Mouse (Mus musculus): ENCODE measurements at regions not wholly inside any gene's neighbourhood (a gene's known extent, or its start where the extent isn't known, plus 50 kb on each side); places are given as distances from the start of the nearest gene placed in this dataset.
"Not testable (repeated sequence)": the region's sequence is repeated elsewhere in the genome, so short reads cannot be mapped to it uniquely, and the experiment has no call there.

GRCm38 (mm10) chr9:84461441-84461840 lies 536.5 kb downstream of the Bckdhb start:
- H3K27me3 ChIP-seq (ENCODE audit: control insufficient read depth, insufficient read depth, low read length): no peaks in the 10 kb centered on the region
- H3K9ac ChIP-seq (ENCODE audit: low read length): no peak overlapping the region
- no peaks in the 10 kb centered on the region for H3K36me3 ChIP-seq (ENCODE audit: control insufficient read depth, insufficient read depth, low read length)
- H3K4me3 ChIP-seq (replicated peaks; ENCODE audit: low read length): no peak overlapping the region
- H3K4me1 ChIP-seq (ENCODE audit: control insufficient read depth, insufficient read depth, low read length): no peaks in the 10 kb centered on the region; the same call in 1 of the 2 replicates
- H3K4me2 ChIP-seq (ENCODE audit: low read depth, low read length): no peak overlapping the region
- H3K27ac ChIP-seq (ENCODE audit: low read length): no peak overlapping the region
- ATAC-seq (ENCODE audit: insufficient read depth, low FRiP score): peak; percentile 68; the same call in 1 of the 2 replicates
- no peaks in the 10 kb centered on the region for H3K9me3 ChIP-seq (replicated peaks; ENCODE audit: control insufficient read depth, low read length)
- WGBS: 53% methylated on average over 4 of the region's 4 CpGs

DNA sequence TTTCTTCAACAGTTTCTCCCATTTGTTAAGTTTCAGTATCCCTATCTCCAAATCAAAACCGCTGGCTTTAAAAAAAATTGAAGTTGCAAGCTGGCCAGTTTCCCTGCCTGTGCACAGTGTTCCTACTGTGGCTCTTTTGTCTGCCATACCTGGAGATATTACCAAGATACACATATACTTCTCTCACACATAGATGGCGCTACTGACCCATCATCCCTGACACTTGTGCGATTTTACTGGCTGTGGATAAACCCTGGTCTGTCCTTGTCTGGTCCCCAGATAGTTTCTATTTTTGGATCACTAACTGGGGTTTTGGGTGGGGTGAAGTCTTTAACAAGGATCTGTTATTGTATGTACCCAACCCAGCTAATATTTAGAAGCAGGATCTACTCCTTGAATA lies 541.8 kb downstream of the Bckdhb start:
- Histone ChIP-seq H3K36me3 (ENCODE audit: control insufficient read depth, insufficient read depth, low read length) (no peaks in the 10 kb centered on the region), H3K27ac (ENCODE audit: low read length) (no peak overlapping the region), H3K9me3 (replicated peaks; ENCODE audit: control insufficient read depth, low read length) (no peaks in the 10 kb centered on the region), H3K4me3 (replicated peaks; ENCODE audit: low read length) (no peak overlapping the region), H3K27me3 (ENCODE audit: control insufficient read depth, insufficient read depth, low read length) (no peaks in the 10 kb centered on the region), H3K4me2 (ENCODE audit: low read depth, low read length) (no peak overlapping the region), H3K4me1 (ENCODE audit: control insufficient read depth, insufficient read depth, low read length) (no peaks in the 10 kb centered on the region; the same call in 1 of the 2 replicates), H3K9ac (ENCODE audit: low read length) (no peak overlapping the region)
- no peak for ATAC-seq (ENCODE audit: insufficient read depth, low FRiP score)
- 12% methylated on average over 3 of the region's 3 CpGs for WGBS

DNA sequence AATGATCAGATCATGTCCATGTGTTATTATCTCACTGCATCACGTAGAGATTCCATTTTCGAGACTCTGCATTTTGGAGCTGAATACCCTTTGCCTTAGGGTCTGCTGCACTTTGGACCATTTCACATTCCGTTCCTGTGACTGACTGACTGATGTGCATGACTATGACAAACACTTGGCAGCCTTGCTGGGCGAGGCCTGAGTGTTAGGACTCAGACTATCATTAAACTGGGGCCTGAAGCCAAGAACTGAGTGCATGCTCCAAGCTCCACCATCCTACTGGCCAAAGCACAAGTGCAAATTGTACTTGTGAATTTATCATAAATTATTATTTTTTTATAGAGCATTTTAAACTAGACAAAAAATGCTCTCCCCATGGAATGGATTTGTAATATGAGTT lies 547.8 kb downstream of the Bckdhb start:
- WGBS: 77% methylated on average over 4 of the region's 4 CpGs
- no peak overlapping the region for H3K4me2 ChIP-seq (ENCODE audit: low read depth, low read length)
- no peak overlapping the region for H3K9ac ChIP-seq (ENCODE audit: low read length)
- no peak overlapping the region for H3K27ac ChIP-seq (ENCODE audit: low read length)
- ATAC-seq (ENCODE audit: insufficient read depth, low FRiP score): no peak
- H3K4me1 ChIP-seq (ENCODE audit: control insufficient read depth, insufficient read depth, low read length): no peaks in the 10 kb centered on the region
- no peaks in the 10 kb centered on the region for H3K9me3 ChIP-seq (replicated peaks; ENCODE audit: control insufficient read depth, low read length)
- no peaks in the 10 kb centered on the region for H3K36me3 ChIP-seq (ENCODE audit: control insufficient read depth, insufficient read depth, low read length)
- H3K27me3 ChIP-seq (ENCODE audit: control insufficient read depth, insufficient read depth, low read length): no peaks in the 10 kb centered on the region
- H3K4me3 ChIP-seq (replicated peaks; ENCODE audit: low read length): no peak overlapping the region

GRCm38 (mm10) chr9:84475906-84476305 lies 551.0 kb downstream of the Bckdhb start:
- Histone ChIP-seq H3K9ac (ENCODE audit: low read length) (no peak overlapping the region), H3K27ac (ENCODE audit: low read length) (no peak overlapping the region), H3K4me3 (replicated peaks; ENCODE audit: low read length) (no peak overlapping the region), H3K4me2 (ENCODE audit: low read depth, low read length) (no peak overlapping the region), H3K36me3 (ENCODE audit: control insufficient read depth, insufficient read depth, low read length) (no peaks in the 10 kb centered on the region), H3K4me1 (ENCODE audit: control insufficient read depth, insufficient read depth, low read length) (no peaks in the 10 kb centered on the region), H3K27me3 (ENCODE audit: control insufficient read depth, insufficient read depth, low read length) (no peaks in the 10 kb centered on the region), H3K9me3 (replicated peaks; ENCODE audit: control insufficient read depth, low read length) (no peaks in the 10 kb centered on the region)
- 21% methylated on average over 1 of the region's 1 CpGs for WGBS
- no peak for ATAC-seq (ENCODE audit: insufficient read depth, low FRiP score)

DNA sequence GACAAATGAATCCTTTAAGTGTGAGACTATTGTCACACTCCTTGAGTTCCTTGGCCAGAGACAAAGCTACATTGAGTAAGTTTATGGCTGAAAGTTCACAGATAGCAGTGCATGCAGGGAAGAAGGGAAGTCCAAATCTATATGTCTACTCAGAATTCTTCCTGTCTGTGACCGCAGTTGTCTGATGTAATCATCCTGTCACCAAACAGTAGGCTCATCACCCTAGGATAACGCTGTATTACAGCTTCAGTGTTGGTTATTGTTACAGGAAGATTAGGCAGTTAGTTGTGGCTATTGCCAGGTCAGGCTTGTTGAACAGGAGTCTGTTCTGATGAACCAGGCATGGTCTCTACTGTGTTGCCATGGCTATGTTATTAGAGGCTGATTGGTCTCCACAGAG lies 574.6 kb downstream of the Bckdhb start:
- no peak overlapping the region for H3K27ac ChIP-seq (ENCODE audit: low read length)
- H3K9me3 ChIP-seq (replicated peaks; ENCODE audit: control insufficient read depth, low read length): no peaks in the 10 kb centered on the region
- no peaks in the 10 kb centered on the region for H3K36me3 ChIP-seq (ENCODE audit: control insufficient read depth, insufficient read depth, low read length)
- H3K4me3 ChIP-seq (replicated peaks; ENCODE audit: low read length): no peak overlapping the region
- no peaks in the 10 kb centered on the region for H3K27me3 ChIP-seq (ENCODE audit: control insufficient read depth, insufficient read depth, low read length)
- WGBS: 81% methylated on average over 2 of the region's 2 CpGs
- no peaks in the 10 kb centered on the region for H3K4me1 ChIP-seq (ENCODE audit: control insufficient read depth, insufficient read depth, low read length)
- ATAC-seq (ENCODE audit: insufficient read depth, low FRiP score): no peak
- H3K4me2 ChIP-seq (ENCODE audit: low read depth, low read length): no peak overlapping the region
- no peak overlapping the region for H3K9ac ChIP-seq (ENCODE audit: low read length)

DNA sequence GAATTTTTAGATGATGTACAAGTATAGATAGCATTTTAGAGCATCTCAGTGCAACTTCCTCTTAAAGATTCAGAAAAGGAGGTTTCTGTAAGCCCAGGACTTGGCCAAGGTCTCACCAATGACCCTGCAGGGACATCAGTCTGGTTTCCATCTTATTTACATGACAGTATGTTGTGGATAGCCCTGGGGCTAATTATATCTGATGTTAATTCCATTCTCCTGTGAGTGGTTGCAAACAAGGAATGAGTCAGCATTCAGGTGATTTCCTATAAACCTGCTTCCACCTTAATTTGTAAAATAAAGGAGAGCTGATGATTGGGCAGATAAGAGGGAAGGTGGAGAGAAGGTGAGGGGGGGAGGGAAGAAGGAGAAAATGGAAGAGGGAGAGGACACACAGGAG lies 578.0 kb downstream of the Bckdhb start:
- not testable (repeated sequence) for H3K9ac ChIP-seq (ENCODE audit: low read length); H3K4me2 ChIP-seq (ENCODE audit: low read depth, low read length); H3K27ac ChIP-seq (ENCODE audit: low read length); H3K4me1 ChIP-seq (ENCODE audit: control insufficient read depth, insufficient read depth, low read length); ATAC-seq (ENCODE audit: insufficient read depth, low FRiP score); H3K9me3 ChIP-seq (replicated peaks; ENCODE audit: control insufficient read depth, low read length); H3K36me3 ChIP-seq (ENCODE audit: control insufficient read depth, insufficient read depth, low read length); H3K27me3 ChIP-seq (ENCODE audit: control insufficient read depth, insufficient read depth, low read length); H3K4me3 ChIP-seq (replicated peaks; ENCODE audit: low read length)

DNA sequence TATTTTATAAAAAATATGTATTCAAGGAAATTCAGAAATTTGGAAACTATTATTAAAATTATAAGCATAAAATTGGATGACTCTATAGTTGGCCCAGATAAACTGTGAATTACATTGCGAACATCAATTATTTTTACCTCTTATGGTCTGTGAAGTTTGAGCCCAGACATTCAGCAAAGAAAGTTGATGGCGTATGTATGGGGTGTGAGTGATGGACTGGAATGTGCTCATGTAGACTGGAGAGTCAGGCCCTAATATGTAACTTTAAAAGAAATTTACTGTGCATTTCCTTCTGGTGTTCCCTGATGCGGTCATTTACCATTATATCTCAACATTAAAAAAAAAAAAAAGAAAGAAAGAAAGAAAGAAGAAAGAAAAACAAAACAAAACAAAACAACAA lies 592.1 kb downstream of the Bckdhb start:
- WGBS: 88% methylated on average over 3 of the region's 3 CpGs
- no peak for ATAC-seq (ENCODE audit: insufficient read depth, low FRiP score)

GRCm38 (mm10) chr9:84545431-84545830 lies 620.5 kb downstream of the Bckdhb start:
- WGBS: 56% methylated on average over 2 of the region's 2 CpGs
- H3K4me3 ChIP-seq (replicated peaks; ENCODE audit: low read length): no peak overlapping the region
- H3K4me2 ChIP-seq (ENCODE audit: low read depth, low read length): no peak overlapping the region
- H3K27ac ChIP-seq (ENCODE audit: low read length): no peak overlapping the region
- H3K27me3 ChIP-seq (ENCODE audit: control insufficient read depth, insufficient read depth, low read length): no peaks in the 10 kb centered on the region
- no peak overlapping the region for H3K9ac ChIP-seq (ENCODE audit: low read length)
- H3K4me1 ChIP-seq (ENCODE audit: control insufficient read depth, insufficient read depth, low read length): no peaks in the 10 kb centered on the region
- H3K9me3 ChIP-seq (replicated peaks; ENCODE audit: control insufficient read depth, low read length): no peaks in the 10 kb centered on the region
- ATAC-seq (ENCODE audit: insufficient read depth, low FRiP score): no peak
- H3K36me3 ChIP-seq (ENCODE audit: control insufficient read depth, insufficient read depth, low read length): no peaks in the 10 kb centered on the region

More for the DNA sequence above, 592.1 kb downstream of the Bckdhb start:
- Histone ChIP-seq H3K4me1 (ENCODE audit: control insufficient read depth, insufficient read depth, low read length) (no peaks in the 10 kb centered on the region), H3K27ac (ENCODE audit: low read length) (no peak overlapping the region), H3K27me3 (ENCODE audit: control insufficient read depth, insufficient read depth, low read length) (no peaks in the 10 kb centered on the region), H3K9me3 (replicated peaks; ENCODE audit: control insufficient read depth, low read length) (no peaks in the 10 kb centered on the region), H3K36me3 (ENCODE audit: control insufficient read depth, insufficient read depth, low read length) (no peaks in the 10 kb centered on the region), H3K4me2 (ENCODE audit: low read depth, low read length) (no peak overlapping the region), H3K4me3 (replicated peaks; ENCODE audit: low read length) (no peak overlapping the region), H3K9ac (ENCODE audit: low read length) (no peak overlapping the region)

- WGBS: 48% methylated on average over 6 of the region's 6 CpGs
- peak; percentile 80 for ATAC-seq (ENCODE audit: insufficient read depth, low FRiP score)
- H3K4me3 ChIP-seq (replicated peaks; ENCODE audit: low read length): no peak overlapping the region
- H3K9ac ChIP-seq (ENCODE audit: low read length): no peak overlapping the region
- no peaks in the 10 kb centered on the region for H3K4me1 ChIP-seq (ENCODE audit: control insufficient read depth, insufficient read depth, low read length)
- H3K27ac ChIP-seq (ENCODE audit: low read length): no peak overlapping the region
- no peak overlapping the region for H3K4me2 ChIP-seq (ENCODE audit: low read depth, low read length)
- no peaks in the 10 kb centered on the region for H3K9me3 ChIP-seq (replicated peaks; ENCODE audit: control insufficient read depth, low read length)
- no peaks in the 10 kb centered on the region for H3K27me3 ChIP-seq (ENCODE audit: control insufficient read depth, insufficient read depth, low read length)
- no peaks in the 10 kb centered on the region for H3K36me3 ChIP-seq (ENCODE audit: control insufficient read depth, insufficient read depth, low read length)
These were observed 623.2 kb downstream of the Bckdhb start for GRCm38 (mm10) chr9:84548012-84548660.
